8 mouse cellular contexts compared by ENCODE assay signal in the genomic region with DNA sequence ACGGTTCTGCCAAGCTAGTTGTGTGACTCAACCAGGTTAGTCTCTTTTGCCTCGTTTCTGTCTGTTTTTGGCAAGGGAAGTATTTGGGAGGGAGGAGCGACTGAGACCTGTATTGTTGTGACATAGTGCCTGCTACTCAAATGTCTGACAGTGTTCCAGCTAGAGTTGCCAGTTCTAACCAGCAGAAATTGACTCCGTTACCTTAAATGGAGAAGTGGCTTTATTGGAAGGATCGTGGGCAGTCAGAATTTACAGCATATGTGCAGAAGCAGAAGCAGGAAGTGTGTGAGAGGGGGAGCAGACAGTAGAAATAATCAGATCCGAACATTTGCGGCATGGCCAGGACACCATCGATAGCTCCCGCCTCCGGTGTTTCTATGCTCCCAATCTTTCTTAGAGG. TPM values are rescaled to one million over a fixed set of nuclear protein-coding genes. Genes with fewer than 3 reads are reported as not detected.
DNase-seq lines count a peak whose midpoint lies in the region; ATAC-seq and TF ChIP-seq lines count a peak whose summit lies in the region.

No protein-coding gene starts in this region.

- peak overlapping the region; percentile 27 for H3K4me3 ChIP-seq in left cerebral cortex, adult 2 months

- peak; percentile 70 for ATAC-seq in megakaryocyte, adult 5-6 weeks (ENCODE audit: poor library complexity, severe bottlenecking)

- intact Hi-C loops in left cerebral cortex, adult 2 months (cut with DNase I): loop anchor here (1.0 to 5.0 kb wide), 3 partner anchors 54 to 359 kb away; no protein-coding TSS in a partner anchor

- DNase-seq in left cerebral cortex, adult 2 months (ENCODE audit: extremely low spot score in 1 of 2, low spot score in 2 of 2): no peak
- no peak for DNase-seq in left cerebral cortex, adult 8-10 months (ENCODE audit: low spot score in 2 of 2)
- peak; percentile 91 for DNase-seq in adipocyte (ENCODE audit: low spot score)
- DNase-seq in gonadal fat pad, adult 2 months (ENCODE audit: low read depth): peak; percentile 90
- no peak for DNase-seq in heart, adult 9 months (ENCODE audit: low spot score in 2 of 2)
- no peak for DNase-seq in T-cell, adult 2 months (ENCODE audit: low spot score)
- DNase-seq in thymus, postnatal 25 days: no peak

- TF ChIP-seq CTCF in left cerebral cortex, adult 2 months (IDR thresholded peaks at IDR 0.05): no peak

- H3K27ac ChIP-seq in left cerebral cortex, adult 2 months: 0 out of 2 replicates have a peak overlapping the region, but pooled peaks have one; percentile 24

RNA-seq across cellular contexts. Expression of gene Dlx2, which starts 51.8 kb away (rescaled TPM):
- 1 to 10 TPM; 5.7 to 6.9 TPM for total RNA-seq in left cerebral cortex, adult 2 months (2021)
- total RNA-seq in left cerebral cortex, adult 8-10 months (2022): 1 to 10 TPM; 4.8 to 8.6 (median 6.8) TPM
- not detected in 2 replicates for polyA plus RNA-seq in gonadal fat pad, adult 2 months (2012; rRNA removed)
- not detected in 2 replicates for total RNA-seq in megakaryocyte, adult 5-6 weeks (2015)
- total RNA-seq in megakaryocyte, adult 5-6 weeks (2017): not detected in 2 replicates

Comparison
In these comparisons a context has a peak if more than half of its experiments do, and no peak if none do; other contexts are left out.
1. DNase-seq: peak in adipocyte (single experiment) and gonadal fat pad, adult 2 months (single experiment); none in left cerebral cortex, adult 2 months (0 of 2), left cerebral cortex, adult 8-10 months (0 of 2), heart, adult 9 months (0 of 2), T-cell, adult 2 months (single experiment) and thymus, postnatal 25 days (single experiment).
2. RNA of gene Dlx2, which starts 51.8 kb away (total RNA-seq): 4.8 to 8.6 TPM in left cerebral cortex, adult 8-10 months and 5.7 to 6.9 TPM in left cerebral cortex, adult 2 months; not detected in megakaryocyte, adult 5-6 weeks; every median in the first group is over 4 times any median in the second.